Mouse (Mus musculus) liver, adult 2 months (tissue): ENCODE data around the gene Rerg. TPM values are rescaled to one million over a fixed set of nuclear protein-coding genes. Genes with fewer than 3 reads are reported as not detected.
A peak's percentile ranks its signal among the peaks of the same experiment; 100 is the strongest.

Experiments
- DNase-seq: peaks from one replicate; pipeline ENCODE4 v3.0.0-alpha.2; 2011; ENCODE audit warnings: low read depth, low spot score; ENCODE audit errors: extremely low read depth
- H3K27ac ChIP-seq: fragments of 200-500 bp; replicated peaks from 2 replicates; pipeline ENCODE4 v1.5.1; 2012; ENCODE audit warnings: low read depth, mild to moderate bottlenecking, control low read depth, inconsistent platforms, low read length; ENCODE audit not compliant: insufficient read depth
- H3K27me3 ChIP-seq: fragments of 200-500 bp; 2 replicates; pipeline ENCODE4 v1.6.1; 2012; ENCODE audit warnings: mild to moderate bottlenecking, moderate library complexity, low read length, inconsistent platforms; ENCODE audit not compliant: control insufficient read depth, insufficient read depth
- H3K36me3 ChIP-seq: fragments of 200-500 bp; 2 replicates; pipeline ENCODE4 v1.6.1; 2012; ENCODE audit warnings: low read length, inconsistent platforms; ENCODE audit not compliant: control insufficient read depth, insufficient read depth
- H3K4me1 ChIP-seq: fragments of 200-500 bp; 2 replicates; pipeline ENCODE4 v1.6.1; 2011; ENCODE audit warnings: low read length; ENCODE audit not compliant: control insufficient read depth, insufficient read depth
- H3K4me3 ChIP-seq: fragments of 200-500 bp; 2 replicates; pipeline ENCODE4 v1.5.1; 2011; ENCODE audit warnings: low read depth, mild to moderate bottlenecking, control low read depth, low read length, moderate library complexity; ENCODE audit not compliant: insufficient read depth
- H3K79me2 ChIP-seq: fragments of 200-500 bp; 2 replicates; pipeline ENCODE4 v1.6.1; 2012; ENCODE audit warnings: inconsistent platforms, mild to moderate bottlenecking, low read length, moderate library complexity; ENCODE audit not compliant: control insufficient read depth, insufficient read depth
- H3K9ac ChIP-seq: fragments of 200-500 bp; 2 replicates; pipeline ENCODE4 v1.6.1; 2012; ENCODE audit warnings: low read depth, mild to moderate bottlenecking, control low read depth, inconsistent platforms, low read length
- CTCF ChIP-seq: fragments of 200-500 bp; IDR thresholded peaks from 2 replicates; pipeline ENCODE4 v1.5.1; 2011; ENCODE audit warnings: low read depth, low read length, control low read depth
- POLR2A ChIP-seq: fragments of 200-500 bp; IDR thresholded peaks from 2 replicates; pipeline ENCODE4 v1.6.1; 2011; ENCODE audit warnings: low read length, control low read depth; ENCODE audit not compliant: insufficient read depth; ENCODE audit errors: extremely low read depth
- WGBS: fragments of 180-500 bp; shearing (Covaris S2); methylation state at CpG from one replicate; pipeline ENCODE4 v1.1.7; 2018; 5-methylcytosine and 5-hydroxymethylcytosine counted together
- polyA plus RNA-seq: library from polyadenylated mRNA; depleted of rRNA; stranded (reverse); fragments of >200 nt; gene quantifications from 2 replicates; pipeline ENCODE4 v1.2.3, GENCODE M21; 2012
- total RNA-seq: library from RNA; depleted of rRNA; stranded (reverse); fragments of >200 nt; gene quantifications from 2 replicates; pipeline ENCODE4 v1.2.3, GENCODE M21; 2014

Rerg gene
- total and polyA plus RNA-seq, 2 experiments = 2.2 TPM

GRCm38 (mm10) chr6:137109811-137110777, 60.2 kb downstream of the Rerg start:
- WGBS = 80% methylated on average over 20 of the region's 20 CpGs
- Histone ChIP-seq H3K36me3 (no peaks in the 10 kb centered on the region), H3K9ac (no peak overlapping the region), H3K4me1 (no peaks in the 10 kb centered on the region; the same call in 1 of the 2 replicates), H3K27me3 (no peaks in the 10 kb centered on the region), H3K79me2 (no peaks in the 10 kb centered on the region), H3K27ac (no peak overlapping the region), H3K4me3 (no peak overlapping the region)
- TF ChIP-seq CTCF (no peak), POLR2A (no peak)
- DNase-seq = peak; percentile 10

GRCm38 (mm10) chr6:137105285-137105684, 65.0 kb downstream of the Rerg start:
- 57% methylated on average over 4 of the region's 4 CpGs for WGBS
- Histone ChIP-seq H3K9ac (no peak overlapping the region), H3K36me3 (no peaks in the 10 kb centered on the region), H3K79me2 (no peaks in the 10 kb centered on the region), H3K27me3 (no peaks in the 10 kb centered on the region), H3K4me1 (no peaks in the 10 kb centered on the region; the same call in 1 of the 2 replicates), H3K4me3 (no peak overlapping the region), H3K27ac (peak overlapping the region; percentile 44; the same call in 1 of the 2 replicates)
- TF ChIP-seq CTCF (no peak), POLR2A (no peak)
- DNase-seq = peak; percentile 44

GRCm38 (mm10) chr6:137102662-137103179, 67.6 kb downstream of the Rerg start:
- no peak overlapping the region for H3K27ac ChIP-seq
- H3K79me2 ChIP-seq = no peaks in the 10 kb centered on the region
- H3K36me3 ChIP-seq = no peaks in the 10 kb centered on the region
- H3K27me3 ChIP-seq = no peaks in the 10 kb centered on the region
- H3K4me1 ChIP-seq = no peaks in the 10 kb centered on the region; the same call in 1 of the 2 replicates
- no peak overlapping the region for H3K9ac ChIP-seq
- no peak for TF ChIP-seq CTCF
- H3K4me3 ChIP-seq = no peak overlapping the region
- WGBS = 51% methylated on average over 10 of the region's 10 CpGs
- no peak for DNase-seq

GRCm38 (mm10) chr6:137101886-137102661, 68.2 kb downstream of the Rerg start:
- Histone ChIP-seq H3K4me3 (no peak overlapping the region), H3K27me3 (no peaks in the 10 kb centered on the region), H3K36me3 (no peaks in the 10 kb centered on the region), H3K27ac (no peak overlapping the region), H3K4me1 (no peaks in the 10 kb centered on the region; the same call in 1 of the 2 replicates), H3K9ac (no peak overlapping the region), H3K79me2 (no peaks in the 10 kb centered on the region)
- TF ChIP-seq CTCF = no peak
- DNase-seq = no peak
- 85% methylated on average over 7 of the region's 7 CpGs for WGBS

- WGBS = 52% methylated on average over 2 of the region's 2 CpGs
- DNase-seq = peak; percentile 9
- Histone ChIP-seq H3K79me2 (no peaks in the 10 kb centered on the region), H3K27me3 (no peaks in the 10 kb centered on the region), H3K9ac (no peak overlapping the region), H3K27ac (no peak overlapping the region), H3K4me3 (no peak overlapping the region), H3K4me1 (no peaks in the 10 kb centered on the region), H3K36me3 (no peaks in the 10 kb centered on the region)
- TF ChIP-seq CTCF (no peak), POLR2A (no peak)
These were observed 70.0 kb downstream of the Rerg start for GRCm38 (mm10) chr6:137100259-137100658.
